Mouse (Mus musculus): ENCODE results near the gene Tgfbr3. TPM values are rescaled to one million over a fixed set of nuclear protein-coding genes. Genes with fewer than 3 reads are reported as not detected.

The Tgfbr3 gene
- polyA plus RNA-seq, 2 experiments, result 20.7 to 29.0 TPM

GRCm38 (mm10) chr5:107217139-107217538 is 72.3 kb downstream of the Tgfbr3 start:
- no peak overlapping the region for H3K27ac ChIP-seq (replicated peaks; ENCODE audit: low read depth, low read length)
- no peak for TF ChIP-seq POLR2A (IDR thresholded peaks at IDR 0.05; ENCODE audit: borderline replicate concordance, extremely low read depth, insufficient read depth, insufficient read length)
- peaks cover 6% of the 10 kb centered on the region; the same call in 1 of the 2 replicates for H3K36me3 ChIP-seq (ENCODE audit: control insufficient read depth, insufficient read depth, low read length)

GRCm38 (mm10) chr5:107213373-107214132 is 75.9 kb downstream of the Tgfbr3 start:
- Histone ChIP-seq H3K9me3 (ENCODE audit: control insufficient read depth, low read length) (no peaks in the 10 kb centered on the region), H3K27ac (replicated peaks; ENCODE audit: low read depth, low read length) (no peak overlapping the region), H3K36me3 (ENCODE audit: control insufficient read depth, insufficient read depth, low read length) (peaks cover 6% of the 10 kb centered on the region; the same call in 1 of the 2 replicates), H3K9ac (ENCODE audit: low read depth, low read length, severe bottlenecking) (no peak overlapping the region), H3K27me3 (ENCODE audit: control insufficient read depth, insufficient read depth, low read length) (no peaks in the 10 kb centered on the region), H3K4me1 (ENCODE audit: control insufficient read depth, insufficient read depth, low read length) (peaks cover 36% of the 10 kb centered on the region), H3K4me3 (replicated peaks; ENCODE audit: low read length) (no peak overlapping the region), H3K4me2 (replicated peaks; ENCODE audit: low read depth, low read length, severe bottlenecking) (no peak overlapping the region)
- ATAC-seq (ENCODE audit: low FRiP score, low read depth), result peak; percentile 51
- TF ChIP-seq POLR2A (IDR thresholded peaks at IDR 0.05; ENCODE audit: borderline replicate concordance, extremely low read depth, insufficient read depth, insufficient read length), result no peak
- 57% methylated on average over 9 of the region's 9 CpGs for WGBS
- peak; percentile 47 for DNase-seq (ENCODE audit: low spot score)

More at GRCm38 (mm10) chr5:107217139-107217538, 72.3 kb downstream of the Tgfbr3 start:
- no peak overlapping the region for H3K4me2 ChIP-seq (replicated peaks; ENCODE audit: low read depth, low read length, severe bottlenecking)
- 0 out of 2 replicates have a peak, but pooled peaks cover 4% of the 10 kb centered on the region for H3K27me3 ChIP-seq (ENCODE audit: control insufficient read depth, insufficient read depth, low read length)
- no peaks in the 10 kb centered on the region for H3K9me3 ChIP-seq (ENCODE audit: control insufficient read depth, low read length)
- no peak overlapping the region for H3K4me3 ChIP-seq (replicated peaks; ENCODE audit: low read length)
- H3K9ac ChIP-seq (ENCODE audit: low read depth, low read length, severe bottlenecking), result no peak overlapping the region
- H3K4me1 ChIP-seq (ENCODE audit: control insufficient read depth, insufficient read depth, low read length), result peaks cover 55% of the 10 kb centered on the region
- ATAC-seq (ENCODE audit: low FRiP score, low read depth), result no peak
- 13% methylated on average over 2 of the region's 2 CpGs for WGBS
- DNase-seq (ENCODE audit: low spot score), result no peak

- no peak for DNase-seq (ENCODE audit: low spot score)
- Histone ChIP-seq H3K27me3 (ENCODE audit: control insufficient read depth, insufficient read depth, low read length) (no peaks in the 10 kb centered on the region), H3K9me3 (ENCODE audit: control insufficient read depth, low read length) (no peaks in the 10 kb centered on the region), H3K4me1 (ENCODE audit: control insufficient read depth, insufficient read depth, low read length) (peaks cover 32% of the 10 kb centered on the region), H3K27ac (replicated peaks; ENCODE audit: low read depth, low read length) (no peak overlapping the region), H3K36me3 (ENCODE audit: control insufficient read depth, insufficient read depth, low read length) (peaks cover 6% of the 10 kb centered on the region; the same call in 1 of the 2 replicates), H3K4me2 (replicated peaks; ENCODE audit: low read depth, low read length, severe bottlenecking) (no peak overlapping the region), H3K9ac (ENCODE audit: low read depth, low read length, severe bottlenecking) (no peak overlapping the region), H3K4me3 (replicated peaks; ENCODE audit: low read length) (no peak overlapping the region)
- WGBS, result 84% methylated on average over 10 of the region's 10 CpGs
- no peak for ATAC-seq (ENCODE audit: low FRiP score, low read depth)
- TF ChIP-seq POLR2A (IDR thresholded peaks at IDR 0.05; ENCODE audit: borderline replicate concordance, extremely low read depth, insufficient read depth, insufficient read length), result no peak
These were observed 77.5 kb downstream of the Tgfbr3 start for GRCm38 (mm10) chr5:107211830-107212370.

- 82% methylated on average over 2 of the region's 2 CpGs for WGBS
- Histone ChIP-seq H3K27ac (replicated peaks; ENCODE audit: low read depth, low read length) (no peak overlapping the region), H3K27me3 (ENCODE audit: control insufficient read depth, insufficient read depth, low read length) (no peaks in the 10 kb centered on the region), H3K4me2 (replicated peaks; ENCODE audit: low read depth, low read length, severe bottlenecking) (no peak overlapping the region), H3K4me3 (replicated peaks; ENCODE audit: low read length) (no peak overlapping the region), H3K36me3 (ENCODE audit: control insufficient read depth, insufficient read depth, low read length) (peaks cover 10% of the 10 kb centered on the region; the same call in 1 of the 2 replicates), H3K9me3 (ENCODE audit: control insufficient read depth, low read length) (no peaks in the 10 kb centered on the region), H3K9ac (ENCODE audit: low read depth, low read length, severe bottlenecking) (no peak overlapping the region), H3K4me1 (ENCODE audit: control insufficient read depth, insufficient read depth, low read length) (peaks cover 27% of the 10 kb centered on the region)
- TF ChIP-seq POLR2A (IDR thresholded peaks at IDR 0.05; ENCODE audit: borderline replicate concordance, extremely low read depth, insufficient read depth, insufficient read length), result no peak
- ATAC-seq (ENCODE audit: low FRiP score, low read depth) (no peak), DNase-seq (ENCODE audit: low spot score) (no peak)
These were observed 79.4 kb downstream of the Tgfbr3 start for GRCm38 (mm10) chr5:107210040-107210439.

GRCm38 (mm10) chr5:107207911-107208310 is 81.5 kb downstream of the Tgfbr3 start:
- no peaks in the 10 kb centered on the region for H3K27me3 ChIP-seq (ENCODE audit: control insufficient read depth, insufficient read depth, low read length)
- WGBS, result 43% methylated on average over 5 of the region's 5 CpGs
- no peak for DNase-seq (ENCODE audit: low spot score)
- H3K9me3 ChIP-seq (ENCODE audit: control insufficient read depth, low read length), result no peaks in the 10 kb centered on the region
- H3K27ac ChIP-seq (replicated peaks; ENCODE audit: low read depth, low read length), result peak overlapping the region; percentile 49; the same call in 1 of the 2 replicates
- no peak overlapping the region for H3K9ac ChIP-seq (ENCODE audit: low read depth, low read length, severe bottlenecking)
- H3K4me2 ChIP-seq (replicated peaks; ENCODE audit: low read depth, low read length, severe bottlenecking), result no peak overlapping the region
- peaks cover 25% of the 10 kb centered on the region for H3K4me1 ChIP-seq (ENCODE audit: control insufficient read depth, insufficient read depth, low read length)
- TF ChIP-seq POLR2A (IDR thresholded peaks at IDR 0.05; ENCODE audit: borderline replicate concordance, extremely low read depth, insufficient read depth, insufficient read length), result no peak
- H3K36me3 ChIP-seq (ENCODE audit: control insufficient read depth, insufficient read depth, low read length), result 0 out of 2 replicates have a peak, but pooled peaks cover 5% of the 10 kb centered on the region
- H3K4me3 ChIP-seq (replicated peaks; ENCODE audit: low read length), result no peak overlapping the region
- no peak for ATAC-seq (ENCODE audit: low FRiP score, low read depth)
